Mouse (Mus musculus): ENCODE measurements at regions not wholly inside any gene's neighbourhood (a gene's known extent, or its start where the extent isn't known, plus 50 kb on each side); places are given as distances from the start of the nearest gene placed in this dataset.

GRCm38 (mm10) chr3:18641688-18642087 is 693.5 kb downstream of the Cypt12 start:
- TF ChIP-seq CTCF (IDR thresholded peaks at IDR 0.05; ENCODE audit: low read depth, low read length): no peak
- TF ChIP-seq POLR2A (IDR thresholded peaks at IDR 0.05; ENCODE audit: borderline replicate concordance, low read depth, low read length): no peak

Data from bone marrow macrophage, adult 2 months (primary cell).